Mouse (Mus musculus) gonadal fat pad, adult 2 months (tissue): ENCODE data around the gene Rpl36. TPM values are rescaled to one million over a fixed set of nuclear protein-coding genes. Genes with fewer than 3 reads are reported as not detected.
"Not testable (repeated sequence)": the region's sequence is repeated elsewhere in the genome, so short reads cannot be mapped to it uniquely, and the experiment has no call there.

Experiments used
- DNase-seq: peaks from one replicate; pipeline ENCODE4 v3.0.0-alpha.2; 2012; ENCODE audit warnings: low read depth
- polyA plus RNA-seq: library from polyadenylated mRNA; depleted of rRNA; stranded (reverse); fragments of >200 nt; gene quantifications from 2 replicates; pipeline ENCODE4 v1.2.3, GENCODE M21; 2012

Rpl36 gene
- polyA plus RNA-seq, 1 experiment: 2,535 TPM

- DNase-seq: no peak
Observed at GRCm38 (mm10) chr17:56608699-56609098, 4.5 kb upstream of the Rpl36 start.

GRCm38 (mm10) chr17:56609452-56610171, 3.6 kb upstream of the Rpl36 start, which contains the start of gene 2410015M20Rik:
2410015M20Rik (minus strand) TSS chr17:56609771.
- no peak for DNase-seq

GRCm38 (mm10) chr17:56611323-56611722, 1.9 kb upstream of the Rpl36 start:
- DNase-seq: no peak

GRCm38 (mm10) chr17:56611861-56612564, 1.2 kb upstream of the Rpl36 start:
- DNase-seq: no peak

- DNase-seq: not testable (repeated sequence)
Observed at GRCm38 (mm10) chr17:56612565-56612939, 664 bp upstream of the Rpl36 start.

- not testable (repeated sequence) for DNase-seq
Observed at GRCm38 (mm10) chr17:56613893-56614292, 677 bp downstream of the Rpl36 start.

GRCm38 (mm10) chr17:56614391-56615135, 1.3 kb downstream of the Rpl36 start:
- DNase-seq: no peak

GRCm38 (mm10) chr17:56615136-56615784, 2.0 kb downstream of the Rpl36 start:
- no peak for DNase-seq

GRCm38 (mm10) chr17:56615792-56616191, 2.6 kb downstream of the Rpl36 start:
- no peak for DNase-seq

GRCm38 (mm10) chr17:56616725-56617124, 3.5 kb downstream of the Rpl36 start:
- DNase-seq: no peak

- no peak for DNase-seq
Observed at GRCm38 (mm10) chr17:56617628-56618027, 4.4 kb downstream of the Rpl36 start.

GRCm38 (mm10) chr17:56625495-56625894, 12.3 kb downstream of the Rpl36 start:
- DNase-seq: no peak

GRCm38 (mm10) chr17:56626260-56626659, 13.0 kb downstream of the Rpl36 start:
- no peak for DNase-seq

GRCm38 (mm10) chr17:56626754-56627470, 13.7 kb downstream of the Rpl36 start, which contains the start of gene Lonp1:
Lonp1 (minus strand) TSS chr17:56626887.
- no peak for DNase-seq

GRCm38 (mm10) chr17:56627530-56628277, 14.5 kb downstream of the Rpl36 start, which contains the start of gene Catsperd:
Catsperd (plus strand) TSS chr17:56628143.
- no peak for DNase-seq

- not testable (repeated sequence) for DNase-seq
Observed at GRCm38 (mm10) chr17:56629800-56630781, 16.9 kb downstream of the Rpl36 start.

- DNase-seq: no peak
Observed at GRCm38 (mm10) chr17:56631807-56632206, 18.6 kb downstream of the Rpl36 start.

GRCm38 (mm10) chr17:56634023-56634422, 20.8 kb downstream of the Rpl36 start:
- DNase-seq: no peak

GRCm38 (mm10) chr17:56643237-56643636, 30.0 kb downstream of the Rpl36 start:
- no peak for DNase-seq
